Mouse (Mus musculus): ENCODE data around the gene Tfpi. TPM values are rescaled to one million over a fixed set of nuclear protein-coding genes. Genes with fewer than 3 reads are reported as not detected.
"Not testable (repeated sequence)": the region's sequence is repeated elsewhere in the genome, so short reads cannot be mapped to it uniquely, and the experiment has no call there.

Gene Tfpi
- total and polyA plus RNA-seq, 2 experiments from 2014 or later = 10.7 to 15.3 TPM

DNA sequence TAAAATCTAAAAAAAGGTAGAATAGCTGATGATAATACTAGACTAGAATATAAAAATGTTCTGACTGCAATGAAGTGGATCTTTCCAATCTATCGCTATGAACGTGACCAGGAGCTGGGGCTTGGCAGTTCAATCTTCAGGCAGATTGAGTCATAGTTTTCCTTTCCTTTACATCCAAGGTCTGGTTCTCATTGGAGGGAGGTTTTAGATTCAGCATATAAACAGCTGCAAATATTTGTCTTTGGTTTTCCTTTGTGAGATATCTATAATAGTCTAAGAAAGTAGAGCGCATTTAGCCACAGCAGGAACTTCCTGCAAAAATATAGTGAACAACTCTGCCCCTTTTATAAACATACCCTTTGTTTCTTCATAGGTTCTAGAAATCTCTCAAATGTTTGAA is 73.9 kb downstream of the Tfpi start:
- H3K4me1 ChIP-seq (ENCODE audit: insufficient read depth, low read length) = no peaks in the 10 kb centered on the region
- H3K4me2 ChIP-seq (ENCODE audit: low read depth, low read length) = no peak overlapping the region
- no peaks in the 10 kb centered on the region for H3K9me3 ChIP-seq (ENCODE audit: low read length)
- no peaks in the 10 kb centered on the region for H3K36me3 ChIP-seq (ENCODE audit: insufficient read depth, low read length)
- H3K27ac ChIP-seq = no peak overlapping the region
- TF ChIP-seq CTCF (IDR thresholded peaks at IDR 0.05; ENCODE audit: low read depth) = no peak
- no peak for ATAC-seq
- no peak overlapping the region for H3K9ac ChIP-seq (replicated peaks; ENCODE audit: low read length)
- WGBS = 90% methylated on average over 3 of the region's 3 CpGs
- no peaks in the 10 kb centered on the region for H3K27me3 ChIP-seq (ENCODE audit: insufficient read depth, low read length)
- H3K4me3 ChIP-seq (ENCODE audit: low read length) = no peak overlapping the region
- no peak for DNase-seq (ENCODE audit: low spot score)

DNA sequence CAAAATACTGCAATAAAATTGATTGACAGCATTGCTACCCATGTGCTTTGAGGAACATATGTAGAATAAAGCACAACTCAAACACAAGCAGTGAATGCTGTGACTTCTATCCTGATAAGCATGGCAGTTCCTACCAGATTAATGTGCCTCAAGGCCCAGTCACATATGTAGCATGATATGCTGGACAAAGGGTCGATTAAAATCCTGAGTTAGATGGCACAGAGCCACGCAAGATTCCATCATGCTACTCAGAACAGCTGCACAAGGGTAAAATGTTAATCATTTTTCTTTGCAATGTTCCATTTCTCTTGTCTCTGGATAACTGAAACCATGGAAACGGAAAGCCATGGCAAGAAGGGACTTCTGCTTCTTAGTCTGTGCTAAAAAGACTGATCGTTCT is 80.0 kb downstream of the Tfpi start:
- Histone ChIP-seq H3K9me3 (ENCODE audit: low read length) (no peaks in the 10 kb centered on the region), H3K27ac (no peak overlapping the region), H3K36me3 (ENCODE audit: insufficient read depth, low read length) (no peaks in the 10 kb centered on the region), H3K4me1 (ENCODE audit: insufficient read depth, low read length) (no peaks in the 10 kb centered on the region), H3K4me2 (ENCODE audit: low read depth, low read length) (no peak overlapping the region), H3K27me3 (ENCODE audit: insufficient read depth, low read length) (no peaks in the 10 kb centered on the region), H3K4me3 (ENCODE audit: low read length) (no peak overlapping the region), H3K9ac (replicated peaks; ENCODE audit: low read length) (no peak overlapping the region)
- no peak for TF ChIP-seq CTCF (IDR thresholded peaks at IDR 0.05; ENCODE audit: low read depth)
- DNase-seq (ENCODE audit: low spot score) = peak; percentile 23
- peak; percentile 56 for ATAC-seq
- WGBS = 61% methylated on average over 4 of the region's 4 CpGs

DNA sequence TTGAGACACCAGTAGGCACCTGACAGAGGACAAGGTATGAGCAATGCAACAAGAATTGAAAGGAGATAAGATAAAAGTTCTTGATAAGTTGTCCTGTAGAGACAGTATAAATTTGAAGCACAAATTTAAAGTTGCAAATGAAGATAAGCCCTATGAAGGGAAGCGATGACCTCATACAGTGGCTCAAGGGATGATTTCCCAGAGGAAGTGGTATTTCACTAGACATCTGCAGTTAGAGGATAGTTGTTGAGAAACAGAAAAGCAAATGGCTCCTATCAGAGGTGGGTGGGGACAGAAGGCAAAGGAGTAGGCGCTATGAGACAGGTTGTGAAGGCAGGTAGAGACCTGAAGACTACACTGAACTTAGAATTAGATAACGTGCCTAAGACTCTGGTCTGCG is 83.3 kb downstream of the Tfpi start:
- H3K27ac ChIP-seq = no peak overlapping the region
- no peak overlapping the region for H3K9ac ChIP-seq (replicated peaks; ENCODE audit: low read length)
- H3K4me3 ChIP-seq (ENCODE audit: low read length) = no peak overlapping the region
- no peaks in the 10 kb centered on the region for H3K27me3 ChIP-seq (ENCODE audit: insufficient read depth, low read length)
- WGBS = 92% methylated on average over 4 of the region's 4 CpGs
- H3K9me3 ChIP-seq (ENCODE audit: low read length) = no peaks in the 10 kb centered on the region
- no peak overlapping the region for H3K4me2 ChIP-seq (ENCODE audit: low read depth, low read length)
- DNase-seq (ENCODE audit: low spot score) (no peak), ATAC-seq (no peak)
- no peaks in the 10 kb centered on the region for H3K36me3 ChIP-seq (ENCODE audit: insufficient read depth, low read length)
- TF ChIP-seq CTCF (IDR thresholded peaks at IDR 0.05; ENCODE audit: low read depth) = no peak
- no peaks in the 10 kb centered on the region for H3K4me1 ChIP-seq (ENCODE audit: insufficient read depth, low read length)

DNA sequence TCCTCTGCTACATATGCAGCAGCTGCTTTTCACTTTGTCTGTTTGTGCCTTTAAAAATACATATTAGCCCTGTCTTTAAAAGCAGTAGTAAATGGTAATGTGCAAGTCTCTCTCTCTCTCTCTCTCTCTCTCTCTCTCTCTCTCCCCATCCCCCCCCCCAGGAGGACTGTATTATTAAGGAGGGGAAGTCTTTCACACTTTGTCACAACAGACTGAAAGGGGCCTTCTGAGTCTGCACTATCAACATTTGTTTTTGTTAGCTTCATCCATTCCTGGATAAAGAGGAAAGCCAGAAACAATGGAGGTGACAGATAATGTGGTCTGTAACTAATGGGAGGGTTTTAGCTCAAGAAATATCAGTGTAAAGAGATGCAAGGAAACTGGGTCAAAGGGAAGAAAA is 87.5 kb downstream of the Tfpi start:
- H3K4me2 ChIP-seq (ENCODE audit: low read depth, low read length) = no peak overlapping the region
- no peak overlapping the region for H3K27ac ChIP-seq
- no peaks in the 10 kb centered on the region for H3K4me1 ChIP-seq (ENCODE audit: insufficient read depth, low read length)
- no peak overlapping the region for H3K4me3 ChIP-seq (ENCODE audit: low read length)
- no peaks in the 10 kb centered on the region for H3K27me3 ChIP-seq (ENCODE audit: insufficient read depth, low read length)
- no peak for TF ChIP-seq CTCF (IDR thresholded peaks at IDR 0.05; ENCODE audit: low read depth)
- no peak overlapping the region for H3K9ac ChIP-seq (replicated peaks; ENCODE audit: low read length)
- no peaks in the 10 kb centered on the region for H3K36me3 ChIP-seq (ENCODE audit: insufficient read depth, low read length)
- ATAC-seq = no peak
- H3K9me3 ChIP-seq (ENCODE audit: low read length) = no peaks in the 10 kb centered on the region
- no peak for DNase-seq (ENCODE audit: low spot score)

DNA sequence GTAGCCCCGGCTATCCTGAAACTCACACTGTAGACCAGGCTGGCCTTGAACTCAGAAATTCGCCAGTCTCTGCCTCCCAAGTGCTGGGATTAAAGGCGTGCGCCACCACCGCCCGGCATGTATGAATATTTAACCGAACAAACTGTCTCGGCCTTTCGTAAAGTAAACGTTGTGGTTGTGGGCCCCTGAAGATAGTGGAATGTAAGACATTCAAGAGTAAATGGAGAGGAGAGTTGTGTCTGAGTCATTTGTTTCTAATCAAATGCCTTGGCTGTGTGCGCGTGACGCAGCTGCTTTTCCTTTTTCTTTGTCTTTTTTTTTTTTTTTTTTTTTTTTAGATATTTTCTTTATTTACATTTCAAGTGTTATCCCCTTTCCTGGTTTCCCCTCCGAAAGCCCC is 88.0 kb downstream of the Tfpi start:
- H3K4me2 ChIP-seq (ENCODE audit: low read depth, low read length); H3K27me3 ChIP-seq (ENCODE audit: insufficient read depth, low read length); H3K4me1 ChIP-seq (ENCODE audit: insufficient read depth, low read length); H3K27ac ChIP-seq; H3K4me3 ChIP-seq (ENCODE audit: low read length); H3K36me3 ChIP-seq (ENCODE audit: insufficient read depth, low read length); ATAC-seq; DNase-seq (ENCODE audit: low spot score); H3K9ac ChIP-seq (replicated peaks; ENCODE audit: low read length); H3K9me3 ChIP-seq (ENCODE audit: low read length): not testable (repeated sequence)
- 93% methylated on average over 14 of the region's 14 CpGs for WGBS

DNA sequence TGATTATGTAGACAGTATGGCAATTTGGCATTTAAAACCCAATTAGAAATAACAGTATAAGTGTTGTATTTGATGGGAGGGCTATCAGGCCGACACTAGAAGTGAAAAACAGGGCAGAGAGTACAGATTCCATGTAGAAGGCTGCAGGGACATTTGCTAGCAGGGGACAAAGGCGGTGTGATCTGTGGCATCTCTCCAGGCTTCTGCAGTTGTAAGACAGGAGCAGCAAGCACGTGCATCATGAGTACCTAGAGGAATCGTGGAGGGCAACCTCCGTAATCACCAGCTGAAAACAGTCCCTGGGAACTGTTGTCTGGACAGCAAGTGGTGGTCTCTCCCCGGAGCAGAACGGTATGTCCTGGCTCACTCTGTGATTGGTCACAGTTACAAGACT is 88.6 kb downstream of the Tfpi start:
- no peak overlapping the region for H3K4me3 ChIP-seq (ENCODE audit: low read length)
- no peaks in the 10 kb centered on the region for H3K9me3 ChIP-seq (ENCODE audit: low read length)
- no peaks in the 10 kb centered on the region for H3K4me1 ChIP-seq (ENCODE audit: insufficient read depth, low read length)
- H3K27me3 ChIP-seq (ENCODE audit: insufficient read depth, low read length) = no peaks in the 10 kb centered on the region
- no peaks in the 10 kb centered on the region for H3K36me3 ChIP-seq (ENCODE audit: insufficient read depth, low read length)
- ATAC-seq = no peak
- no peak overlapping the region for H3K9ac ChIP-seq (replicated peaks; ENCODE audit: low read length)
- H3K27ac ChIP-seq = no peak overlapping the region; the same call in 1 of the 2 replicates
- no peak for TF ChIP-seq CTCF (IDR thresholded peaks at IDR 0.05; ENCODE audit: low read depth)
- no peak overlapping the region for H3K4me2 ChIP-seq (ENCODE audit: low read depth, low read length)
- 71% methylated on average over 7 of the region's 7 CpGs for WGBS
- no peak for DNase-seq (ENCODE audit: low spot score)

DNA sequence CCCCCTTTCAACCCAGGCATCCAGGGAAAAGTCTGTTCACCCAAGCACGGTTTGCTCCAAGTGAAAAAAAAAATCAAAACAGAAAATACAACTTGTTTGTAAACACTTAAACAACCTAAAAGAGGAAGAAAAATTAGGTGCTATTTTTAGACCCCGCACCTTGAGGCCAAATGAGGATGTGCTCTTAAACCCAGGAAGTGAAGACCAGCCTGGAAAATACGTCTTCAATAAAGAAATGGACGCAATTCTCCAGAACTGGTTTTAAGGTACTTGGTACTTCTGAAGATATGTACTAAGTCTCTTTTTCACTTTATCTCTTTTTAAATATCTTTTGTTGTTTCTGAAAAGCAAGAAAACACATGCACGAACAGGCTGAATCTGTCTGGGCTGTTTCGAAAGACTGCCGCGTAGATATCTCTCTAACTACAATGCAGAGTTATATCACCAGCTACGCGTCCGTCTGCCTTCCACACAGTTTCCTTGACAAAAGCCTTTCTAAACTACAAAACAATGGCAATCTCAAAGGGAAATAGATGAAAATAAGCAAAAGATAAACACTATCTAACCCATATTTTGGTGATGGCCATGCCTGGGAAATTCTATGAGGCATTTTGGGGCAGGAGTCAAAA is 89.1 kb downstream of the Tfpi start:
- Histone ChIP-seq H3K9ac (replicated peaks; ENCODE audit: low read length) (no peak overlapping the region), H3K4me3 (ENCODE audit: low read length) (0 out of 2 replicates have a peak overlapping the region, but pooled peaks have one; percentile 21), H3K36me3 (ENCODE audit: insufficient read depth, low read length) (no peaks in the 10 kb centered on the region), H3K9me3 (ENCODE audit: low read length) (no peaks in the 10 kb centered on the region), H3K4me2 (ENCODE audit: low read depth, low read length) (peak overlapping the region; percentile 49), H3K4me1 (ENCODE audit: insufficient read depth, low read length) (no peaks in the 10 kb centered on the region), H3K27me3 (ENCODE audit: insufficient read depth, low read length) (no peaks in the 10 kb centered on the region), H3K27ac (no peak overlapping the region)
- DNase-seq (ENCODE audit: low spot score) (no peak), ATAC-seq (no peak)
- TF ChIP-seq CTCF (IDR thresholded peaks at IDR 0.05; ENCODE audit: low read depth) = no peak
- 73% methylated on average over 11 of the region's 11 CpGs for WGBS
